Mouse (Mus musculus): ENCODE results near the gene Gm20604.

The Gm20604 gene

DNA sequence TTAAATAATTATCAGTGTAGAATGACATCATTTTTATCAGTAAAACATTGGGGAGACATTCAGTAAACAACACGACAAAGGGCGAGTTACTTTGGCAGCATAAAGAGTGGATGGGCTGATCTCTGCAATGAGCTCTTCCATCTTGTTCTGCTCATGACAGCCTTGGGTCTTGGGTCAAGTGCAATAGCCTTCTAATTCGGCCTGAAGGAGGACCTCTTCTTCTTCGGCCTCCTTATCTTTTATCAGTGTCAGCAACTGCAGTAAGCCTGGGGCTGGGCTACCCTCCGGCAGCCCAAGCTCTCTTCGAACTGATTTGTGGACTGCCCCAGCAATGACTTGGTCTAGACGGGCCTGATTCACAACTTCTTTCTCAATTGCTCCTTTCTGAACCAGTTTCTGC lies 16.4 kb downstream of the Gm20604 start:
- no peak for DNase-seq

DNA sequence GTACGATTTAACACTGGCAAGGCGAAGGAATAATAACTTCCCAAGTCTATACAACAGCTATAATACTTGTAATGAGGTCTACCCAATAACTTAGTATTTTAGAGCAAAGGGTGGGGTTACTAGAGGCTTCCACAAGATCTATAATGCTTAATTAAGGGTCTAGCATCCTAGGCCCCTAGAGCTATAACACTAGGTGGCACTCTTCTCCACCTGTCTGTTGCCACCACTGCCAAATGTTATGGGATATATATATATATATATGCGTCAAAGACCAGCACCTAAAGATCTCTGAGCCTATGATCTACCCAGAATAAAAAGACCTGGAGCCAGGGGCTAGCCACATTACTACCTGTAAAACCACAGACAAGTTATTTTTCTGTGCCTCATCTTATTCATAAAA lies 18.2 kb downstream of the Gm20604 start:
- no peak for DNase-seq

DNA sequence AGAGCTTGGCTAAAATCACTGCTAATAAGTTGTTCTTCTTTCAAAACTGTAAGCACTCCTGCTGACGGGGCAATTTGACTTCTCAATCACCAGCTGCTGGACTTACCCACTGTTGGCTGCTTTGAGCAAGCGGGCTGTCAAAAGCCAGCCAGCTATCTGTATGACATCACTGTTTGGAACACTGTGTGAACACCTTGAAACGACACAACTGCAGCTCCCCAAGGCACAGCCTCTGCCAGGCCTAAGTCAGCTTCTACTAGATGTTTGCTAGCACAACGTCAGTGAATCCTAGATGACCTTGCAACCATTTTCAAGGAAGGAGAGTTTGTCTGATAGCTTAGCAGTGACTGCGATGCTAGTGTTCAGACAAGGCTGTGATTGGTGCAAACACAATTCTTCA lies 19.4 kb downstream of the Gm20604 start:
- no peak for DNase-seq

DNA sequence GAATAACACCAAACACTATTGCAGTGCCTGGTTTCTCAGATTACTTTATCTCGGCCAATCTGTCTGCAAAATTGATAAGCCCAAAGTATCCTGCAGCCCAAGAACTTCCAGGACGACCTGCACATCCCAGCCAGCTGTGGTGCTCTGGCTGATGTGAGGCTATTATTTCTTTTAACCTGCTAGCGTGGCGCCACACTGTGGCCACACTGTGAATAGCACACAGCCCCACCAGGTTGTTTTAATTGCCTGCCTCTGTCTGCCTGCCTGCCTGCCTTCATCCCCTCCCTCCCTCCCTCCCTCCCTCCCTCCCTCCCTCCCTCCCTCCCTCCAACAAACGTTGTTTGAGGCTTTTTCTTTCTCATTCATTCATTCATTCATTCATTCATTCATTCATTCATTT lies 25.1 kb downstream of the Gm20604 start:
- no peak for DNase-seq

DNA sequence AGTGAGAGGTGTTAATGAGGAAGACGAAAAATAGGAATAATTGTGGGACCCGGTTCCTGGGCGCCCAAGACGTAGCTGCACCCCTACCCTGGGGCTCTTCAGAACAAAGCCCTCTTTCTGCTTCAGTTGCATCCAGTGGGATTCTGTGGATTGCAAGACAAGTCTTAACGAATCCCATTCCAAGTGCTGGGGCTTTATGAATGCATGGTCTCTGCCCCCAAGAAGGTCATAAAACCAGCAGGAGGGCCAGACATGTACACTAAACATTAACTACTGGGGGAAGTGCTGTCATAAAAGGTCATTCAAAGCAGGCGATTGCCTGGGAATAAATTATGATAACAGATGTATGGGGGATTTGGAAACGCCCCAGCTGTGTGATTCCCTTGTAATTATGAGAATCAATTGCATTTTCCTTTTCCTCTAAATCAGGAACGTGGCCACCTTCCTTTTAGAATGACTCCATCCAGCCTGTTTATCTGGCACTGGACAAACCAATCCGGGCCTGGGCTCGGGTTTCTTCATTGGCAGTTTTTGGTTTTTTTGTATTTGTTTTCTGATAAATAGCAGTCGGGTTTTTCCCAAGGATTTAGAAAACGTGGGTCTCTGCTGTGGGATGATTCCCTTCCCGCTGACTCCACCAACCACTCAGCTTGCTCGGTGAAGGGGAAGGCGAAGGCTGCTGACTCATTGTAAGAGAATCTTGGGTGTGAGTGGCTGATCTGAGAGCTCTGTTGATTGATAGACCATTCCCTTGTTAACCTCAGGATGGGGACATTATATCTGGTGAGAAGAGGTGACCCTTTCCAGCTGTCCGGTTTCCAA lies 27.5 kb downstream of the Gm20604 start:
- no peak for DNase-seq

DNA sequence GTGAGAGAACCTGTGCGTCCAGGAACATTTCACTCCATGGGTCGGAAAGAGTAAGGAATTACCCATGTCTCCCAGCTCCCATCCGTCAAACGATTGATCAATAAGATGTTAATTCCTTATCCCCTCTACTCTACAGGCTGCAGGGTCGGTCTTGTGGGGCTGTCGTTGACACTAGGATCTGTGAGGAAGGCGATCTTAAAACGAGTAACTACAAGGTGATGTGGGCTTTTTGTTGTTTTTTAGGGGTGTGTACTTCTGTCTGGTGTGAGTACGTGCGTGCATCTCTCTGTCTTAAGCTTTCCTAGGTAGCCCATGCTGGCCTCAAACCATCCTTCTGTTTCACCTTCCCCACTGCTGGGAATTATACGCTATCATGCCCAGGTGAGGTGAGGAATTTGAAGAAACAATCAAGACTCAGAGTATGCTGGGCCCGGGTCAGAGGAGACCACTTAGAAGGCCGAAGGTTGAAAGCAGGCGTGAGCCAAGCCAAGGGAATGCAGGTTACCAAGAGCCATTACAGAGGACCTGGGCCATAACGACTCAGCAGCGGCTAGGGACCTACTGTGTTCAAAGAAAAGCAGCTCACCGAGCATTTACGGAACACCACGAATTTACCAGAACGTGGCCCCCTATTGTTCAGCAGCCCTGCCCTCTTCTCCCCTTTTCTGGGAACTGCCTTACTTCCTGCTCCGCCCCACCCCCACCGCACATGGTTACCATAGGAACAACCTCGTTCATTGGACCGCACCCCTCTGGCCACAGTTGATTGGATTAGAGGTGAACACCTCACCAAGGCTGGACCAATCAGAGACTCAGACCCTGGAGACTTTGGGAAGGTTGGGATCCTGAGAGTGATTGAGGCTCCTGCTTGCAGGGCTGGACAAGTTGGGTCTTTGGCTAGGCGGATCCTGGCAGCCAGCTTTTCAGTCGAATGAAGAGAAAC lies 28.3 kb downstream of the Gm20604 start:
- DNase-seq: peak; percentile 81

DNA sequence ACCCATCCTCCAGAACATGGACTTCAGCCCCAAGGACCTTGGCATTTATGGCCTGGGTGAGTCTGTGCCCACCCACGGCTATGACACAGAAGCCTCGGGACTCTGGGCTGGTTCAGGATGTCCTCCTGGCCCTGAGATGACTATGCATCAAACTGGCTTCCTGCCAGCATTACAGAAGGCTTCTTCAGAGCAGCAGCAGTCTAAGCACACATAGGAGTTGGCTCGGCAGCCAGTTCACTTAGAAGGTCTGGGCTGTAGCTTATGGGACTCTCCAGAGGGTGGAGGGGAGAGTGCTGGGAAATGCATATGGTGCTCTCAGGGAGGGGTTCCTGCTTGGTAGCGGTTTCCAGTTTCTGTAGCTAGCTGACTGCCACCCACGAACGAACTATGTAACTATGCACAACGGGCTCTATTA lies 32.7 kb downstream of the Gm20604 start:
- DNase-seq: no peak

DNA sequence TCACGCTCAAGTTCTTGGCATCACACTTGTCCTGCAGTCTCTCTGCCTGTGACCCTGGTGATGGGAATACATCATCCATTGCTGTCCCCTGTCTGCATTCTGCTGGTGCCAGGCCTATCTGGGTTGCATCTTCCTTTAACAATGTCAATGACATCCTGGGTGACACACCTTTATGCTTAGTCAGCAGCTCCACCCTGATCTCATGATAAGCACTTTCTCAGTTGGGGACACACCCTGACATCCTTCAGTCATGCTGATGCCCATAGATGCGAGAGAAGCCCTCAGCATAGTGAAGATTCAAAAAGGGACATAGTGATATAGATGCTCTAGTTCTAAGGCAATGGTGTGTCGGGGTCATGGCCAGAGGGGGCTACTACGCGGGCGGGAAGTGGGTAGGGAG lies 33.3 kb downstream of the Gm20604 start:
- no peak for DNase-seq

DNA sequence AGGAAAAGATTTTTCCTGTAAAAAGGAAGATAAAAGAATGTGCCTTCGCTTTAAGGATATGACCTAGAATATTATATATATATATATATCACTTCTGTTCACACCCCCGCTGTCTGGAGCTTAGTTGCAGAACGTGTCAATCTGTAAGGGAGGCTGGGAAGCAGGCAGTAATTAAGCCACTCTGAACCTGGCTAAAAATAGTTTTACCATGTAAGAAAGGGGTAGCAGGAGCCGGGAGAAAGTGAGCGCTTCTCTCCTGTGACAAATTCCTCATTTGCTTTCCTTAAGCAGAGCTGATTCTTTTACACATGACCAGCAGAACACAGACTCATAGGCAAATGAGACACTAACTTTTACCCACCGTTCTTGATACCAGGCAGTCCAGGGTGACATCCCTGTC lies 34.6 kb downstream of the Gm20604 start:
- DNase-seq: no peak

DNA sequence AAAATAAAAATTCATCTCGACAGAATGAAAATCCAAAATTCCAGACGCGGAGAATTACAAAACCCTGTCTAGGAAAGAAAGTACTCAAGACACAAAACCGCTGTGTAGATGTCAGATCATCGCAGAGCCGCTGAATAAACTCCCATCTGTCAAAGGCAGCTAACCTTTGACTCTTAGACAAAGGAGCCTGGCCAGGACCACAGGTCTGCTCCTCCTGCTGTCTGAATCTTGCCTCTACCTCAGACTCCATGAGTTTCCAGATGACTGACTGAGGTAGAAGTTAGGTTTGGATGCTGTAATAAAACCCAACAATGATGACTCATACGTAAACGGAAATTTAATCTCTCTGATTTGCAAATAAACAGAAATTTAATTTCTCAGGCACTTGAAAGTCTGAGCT lies 35.5 kb downstream of the Gm20604 start:
- DNase-seq: no peak

DNA sequence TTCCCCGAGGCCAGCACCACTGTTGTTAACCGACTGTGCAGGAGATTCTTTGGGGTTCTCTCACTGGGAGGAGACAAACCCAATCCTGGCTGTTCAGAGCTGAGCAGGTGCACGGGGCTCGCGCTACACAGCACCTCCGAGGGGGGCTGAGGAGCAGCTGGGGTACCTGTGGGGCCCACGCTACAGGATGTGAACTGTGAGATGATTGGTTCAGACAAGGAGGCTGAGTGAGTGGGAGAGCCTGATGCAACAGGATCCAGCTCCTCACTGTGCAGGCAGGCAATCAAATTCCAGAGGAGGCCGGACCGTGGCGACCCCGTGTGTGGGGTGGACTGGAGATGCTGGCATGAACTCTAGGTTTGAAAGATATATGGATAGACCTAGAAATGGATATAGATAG lies 36.0 kb downstream of the Gm20604 start:
- DNase-seq: no peak

DNA sequence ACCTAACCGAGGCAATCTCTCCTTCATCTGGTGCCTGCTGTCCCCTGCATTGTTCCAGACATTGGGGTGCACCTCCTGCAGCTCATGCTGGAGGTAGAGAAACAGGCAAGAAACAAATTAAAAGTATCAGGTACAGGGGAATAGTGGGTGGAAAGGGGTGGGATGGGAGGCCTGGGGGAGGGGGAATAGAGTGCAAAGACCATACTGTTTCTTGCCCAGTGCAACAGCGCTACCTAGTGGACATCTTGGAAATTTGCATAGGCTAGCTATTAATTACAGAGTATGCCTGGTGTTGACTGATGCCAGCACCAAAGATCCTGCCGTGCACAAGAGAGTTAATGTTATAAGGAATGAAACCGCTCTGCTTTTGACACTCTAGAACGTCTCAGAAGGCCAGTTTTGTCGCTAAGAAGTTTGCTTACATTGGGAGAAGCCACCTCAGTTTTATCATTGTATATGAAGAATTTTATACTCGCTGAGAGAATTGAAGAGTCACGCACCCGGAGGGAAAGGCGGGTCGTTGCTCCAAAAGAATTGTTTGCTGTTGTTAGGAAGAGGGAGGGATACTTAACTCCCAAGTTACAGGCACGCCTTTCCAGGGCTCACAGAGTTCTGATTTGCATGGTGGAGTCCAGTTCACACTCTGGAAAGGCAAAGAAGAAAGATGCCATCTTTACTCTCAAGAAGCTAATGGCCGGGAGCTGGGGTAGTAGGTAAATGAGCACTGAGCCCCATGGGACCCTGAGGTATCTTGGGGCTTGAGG lies 38.7 kb downstream of the Gm20604 start:
- no peak for DNase-seq

DNA sequence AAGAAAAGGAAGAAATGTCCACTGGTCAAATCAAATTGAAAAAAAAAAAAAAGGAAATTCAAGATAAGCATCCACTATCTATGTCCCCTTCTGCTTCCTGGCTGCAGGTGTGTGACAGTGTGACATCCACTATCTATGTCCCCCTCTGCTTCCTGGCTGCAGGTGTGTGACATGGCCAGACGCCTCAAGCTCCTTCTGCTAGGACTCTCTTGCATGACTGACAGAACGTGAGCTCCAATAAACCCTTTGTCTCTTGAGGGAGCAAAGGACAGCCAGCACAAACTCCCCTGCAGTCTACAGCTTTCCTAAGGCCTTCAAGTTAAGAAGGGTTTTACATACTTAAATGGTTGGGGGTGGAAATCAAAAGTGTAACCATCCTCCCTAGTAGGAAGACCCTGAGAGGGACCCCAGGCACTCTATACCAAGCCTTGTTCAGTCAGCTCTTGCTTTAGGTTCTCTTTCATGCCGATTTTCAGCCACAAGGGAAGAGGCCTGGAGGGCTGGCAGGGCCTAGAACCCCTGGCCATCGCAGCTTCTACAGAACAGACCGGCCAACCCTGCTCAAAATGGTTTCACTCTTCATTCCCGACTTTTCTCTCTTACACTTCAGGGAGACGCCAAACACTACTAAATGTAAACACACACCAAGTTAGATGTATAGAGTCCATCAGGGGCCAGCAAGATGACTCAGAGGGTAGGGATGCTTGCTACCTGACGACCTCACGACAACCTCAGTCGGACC lies 43.6 kb downstream of the Gm20604 start:
- no peak for DNase-seq

DNA sequence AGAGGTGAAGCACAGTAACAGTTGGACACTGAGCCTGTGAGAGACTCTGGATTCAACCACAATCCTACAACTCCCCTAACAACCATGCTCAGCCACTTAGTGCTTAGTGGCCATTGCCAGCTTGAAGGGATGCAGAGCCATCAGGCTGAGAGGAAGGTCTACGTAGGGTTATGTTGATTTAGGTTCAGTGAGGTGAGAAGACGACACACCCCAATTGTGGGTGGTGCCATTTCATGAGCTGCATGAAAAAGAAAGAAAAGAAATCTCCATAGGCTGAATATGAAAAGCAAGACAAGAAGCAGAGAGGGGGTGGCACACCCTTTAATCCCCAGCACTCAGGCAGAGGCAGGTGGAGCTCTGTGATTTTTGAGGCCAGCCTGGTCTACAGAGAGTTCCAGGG lies 44.4 kb downstream of the Gm20604 start:
- no peak for DNase-seq

DNA sequence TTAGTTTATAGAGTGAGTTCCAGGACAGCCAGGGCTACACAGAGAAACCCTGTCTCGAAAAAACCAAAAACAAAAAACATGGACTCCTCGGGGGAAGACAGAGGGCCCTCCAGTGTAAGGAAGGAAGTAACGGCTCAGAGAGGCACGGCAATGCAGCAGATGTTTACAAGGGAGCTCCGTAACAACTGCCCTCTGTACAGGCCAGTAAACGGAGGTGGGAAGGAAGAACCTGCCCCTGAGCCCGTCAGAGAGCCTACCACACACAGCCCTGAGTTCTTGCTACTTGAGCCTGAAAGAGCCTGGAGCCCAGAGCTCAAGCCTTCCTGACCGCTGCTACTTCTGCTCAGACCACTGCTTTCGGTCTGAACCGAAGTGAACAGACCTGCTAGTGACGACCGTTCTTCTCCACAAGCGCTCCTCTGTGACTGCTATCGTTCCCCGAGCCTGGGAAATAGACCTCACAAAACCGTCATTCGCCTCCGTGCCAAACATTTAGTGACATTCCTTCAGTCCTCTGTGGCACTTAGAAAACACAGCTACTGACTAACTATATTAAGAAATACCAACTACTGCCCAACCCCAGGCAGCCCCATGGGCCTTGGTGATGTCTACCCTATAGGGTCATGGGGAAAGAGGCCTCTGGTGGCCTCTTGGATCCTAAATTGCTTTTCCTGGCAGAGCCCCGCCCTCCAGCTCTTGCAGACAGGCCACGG lies 45.2 kb downstream of the Gm20604 start:
- DNase-seq: no peak

DNA sequence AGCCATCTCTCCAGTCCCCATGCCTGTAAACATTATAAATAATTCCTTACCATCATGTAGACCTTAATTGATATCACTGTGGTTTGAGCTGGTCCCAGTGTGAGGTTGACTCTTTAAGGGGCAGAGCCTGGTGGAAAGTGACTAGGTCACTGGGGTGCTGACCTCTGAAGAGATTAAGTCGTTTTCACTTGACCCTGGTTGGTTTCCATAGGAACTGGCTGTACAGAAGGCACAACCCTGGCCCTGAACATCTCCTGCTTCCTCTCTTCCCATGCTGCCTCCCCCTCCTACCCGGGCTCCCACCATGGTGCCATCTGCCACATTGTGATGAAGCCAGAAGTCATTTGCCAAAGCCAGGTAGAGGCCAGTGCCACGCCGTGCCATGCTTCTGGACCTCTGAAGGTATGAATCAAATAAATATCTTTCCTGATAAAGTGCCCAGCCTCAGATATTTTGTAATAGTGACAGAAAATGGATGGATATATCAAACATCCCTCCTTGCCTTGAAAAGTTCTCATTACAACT lies 47.6 kb downstream of the Gm20604 start:
- DNase-seq: peak; percentile 95

DNA sequence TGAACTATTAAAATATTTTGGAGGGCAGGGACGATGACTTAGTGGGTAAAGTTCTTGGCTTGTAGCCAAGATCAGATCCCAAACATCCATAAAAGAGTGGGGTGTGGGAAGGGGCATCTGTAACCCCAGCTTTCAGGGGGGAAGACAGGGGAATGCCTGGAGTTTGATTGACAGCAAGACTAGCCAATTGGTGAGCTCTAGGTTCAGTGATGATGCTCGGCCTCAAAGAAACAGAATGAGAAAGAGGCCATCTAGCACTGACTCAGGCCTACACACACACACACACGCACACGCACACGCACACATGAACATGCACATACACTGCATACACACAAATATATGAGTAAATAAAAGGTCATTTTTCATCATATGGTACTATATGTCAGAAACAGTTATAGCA lies 48.6 kb downstream of the Gm20604 start:
- no peak for DNase-seq

DNA sequence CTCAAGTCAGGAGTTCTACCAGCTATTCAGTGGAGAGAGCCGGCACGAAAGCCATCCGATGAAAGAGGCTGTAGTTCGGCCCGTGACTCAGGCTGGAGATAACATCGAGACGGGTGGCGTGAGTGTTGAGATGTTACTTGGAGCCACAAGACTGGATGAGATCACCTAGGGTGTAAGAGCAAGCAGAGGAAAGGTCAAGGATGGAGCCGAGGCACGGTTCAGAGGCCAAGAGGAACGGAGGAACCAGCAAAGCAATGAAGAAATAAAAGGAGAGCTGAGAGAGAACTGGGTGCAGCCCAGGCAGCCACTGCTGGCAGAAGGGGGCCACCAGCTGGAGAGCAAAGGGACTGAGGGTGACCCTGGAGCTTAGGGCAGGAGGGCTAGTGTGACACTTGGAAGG lies 50.3 kb downstream of the Gm20604 start:
- no peak for DNase-seq

DNA sequence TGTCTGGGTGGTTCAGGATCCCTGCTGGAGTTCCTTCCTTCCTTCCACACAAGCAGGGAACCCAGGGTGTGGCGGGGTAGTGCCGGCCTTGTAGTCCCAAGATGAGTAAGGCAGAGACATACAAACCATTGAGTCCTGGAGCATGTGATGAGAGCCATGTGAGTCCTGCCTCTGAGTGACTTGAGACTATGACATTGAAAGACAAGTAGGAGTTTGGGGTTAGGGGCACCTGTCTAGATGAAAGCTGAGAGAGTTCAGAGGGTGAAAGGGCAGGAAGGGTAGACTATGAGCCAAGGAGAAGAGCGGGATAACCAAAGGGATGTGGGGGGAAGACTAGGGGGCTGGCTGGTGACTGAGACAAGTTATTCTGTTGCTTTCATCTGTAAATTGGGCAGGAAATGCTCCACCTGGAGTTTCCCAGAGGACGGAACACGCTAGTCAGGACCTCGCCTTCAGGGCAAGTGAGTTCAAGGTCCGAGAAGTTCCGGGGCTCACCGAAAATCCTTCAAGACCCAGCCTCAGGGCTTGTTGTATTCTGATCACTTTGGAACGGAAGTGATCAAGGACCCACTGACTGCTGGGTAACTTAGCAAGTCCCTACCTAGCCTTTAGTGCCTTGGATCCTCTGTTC lies 51.5 kb downstream of the Gm20604 start:
- DNase-seq: no peak

DNA sequence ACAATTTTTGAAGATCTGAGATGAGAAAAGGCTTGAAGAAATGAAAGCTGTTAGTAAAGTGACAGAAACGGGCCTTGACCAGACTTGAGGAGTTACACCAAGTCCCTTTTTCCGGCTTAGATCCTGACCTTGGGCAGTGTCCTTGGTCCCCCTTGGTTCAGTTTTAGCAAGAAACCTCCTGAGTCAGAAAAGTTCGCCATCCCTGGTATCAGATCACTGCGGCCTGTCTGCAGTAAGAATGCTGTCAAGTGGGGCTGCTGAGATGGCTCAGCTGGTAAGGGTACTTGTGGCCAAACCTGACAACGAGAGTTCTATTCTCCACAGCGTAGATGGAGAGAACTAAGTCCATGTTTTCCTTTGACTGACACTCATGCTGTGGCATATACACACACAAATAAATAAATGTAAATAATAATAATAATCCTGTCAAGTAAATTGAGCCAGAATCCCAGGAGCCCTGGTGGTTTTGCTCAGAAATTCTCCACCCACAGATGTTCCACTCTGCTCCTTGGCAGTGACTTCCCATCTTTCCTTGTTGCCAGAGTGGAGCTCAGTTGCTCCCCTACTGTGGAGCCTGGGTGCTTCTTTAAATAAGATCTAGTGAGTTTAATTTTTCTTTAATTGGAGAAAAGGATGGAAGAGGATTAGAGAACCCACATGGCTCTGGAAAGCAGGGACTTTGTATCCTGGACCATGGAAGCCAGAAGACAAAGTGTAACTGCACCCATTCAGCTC lies 52.4 kb downstream of the Gm20604 start:
- DNase-seq: no peak
